Mouse (Mus musculus) cerebellum, postnatal 10 days (tissue): ENCODE measurements around the gene Arid3b.

Experiments used
- DNase-seq, 2 experiments: peaks; one replicate each; pipeline ENCODE4 v3.0.0; 2021; ENCODE audit warnings: mixed read lengths in 2 of 2

The Arid3b gene

GRCm38 (mm10) chr9:57744462-57745091, 92.0 kb downstream of the Arid3b start:
- DNase-seq = peak; percentile 65 to 66
